Mouse (Mus musculus): Measurements from ENCODE around the gene Kcnn3.

- TF ChIP-seq CTCF (IDR thresholded peaks at IDR 0.05; ENCODE audit: borderline replicate concordance, insufficient read depth, low read depth, low read length) (peak; percentile 97), POLR2A (IDR thresholded peaks at IDR 0.05; ENCODE audit: borderline replicate concordance, insufficient read depth, low read length) (no peak)
These were observed 169.0 kb downstream of the Kcnn3 start for GRCm38 (mm10) chr3:89688694-89689581.

Data from cerebellum, adult 2 months (tissue).